Mouse (Mus musculus) myocyte (in vitro differentiated cells): ENCODE data around the gene Mff. TPM values are rescaled to one million over a fixed set of nuclear protein-coding genes. Genes with fewer than 3 reads are reported as not detected.

Source experiments
- H3K27me3 ChIP-seq: one replicate; pipeline ENCODE4 v1.6.1; 2011; ENCODE audit not compliant: control insufficient read depth, insufficient read depth, insufficient read length
- H3K36me3 ChIP-seq: one replicate; pipeline ENCODE4 v1.6.1; 2011; ENCODE audit not compliant: control insufficient read depth, insufficient read depth
- H3K4me2 ChIP-seq: one replicate; pipeline ENCODE4 v1.6.1; 2011; ENCODE audit warnings: low read depth, control low read depth
- H3K4me3 ChIP-seq: one replicate; pipeline ENCODE4 v1.5.1; 2011; ENCODE audit warnings: mild to moderate bottlenecking, control low read depth, moderate library complexity
- H3K79me2 ChIP-seq: one replicate; pipeline ENCODE4 v1.6.1; 2011; ENCODE audit not compliant: control insufficient read depth, insufficient read depth
- H3ac ChIP-seq: one replicate; pipeline ENCODE4 v1.6.1; 2011; ENCODE audit not compliant: control insufficient read depth, insufficient read length
- CEBPB ChIP-seq: IDR thresholded peaks from 2 replicates; pipeline ENCODE4 v1.6.1; 2011; ENCODE audit warnings: mild to moderate bottlenecking, moderate library complexity; ENCODE audit not compliant: poor library complexity, insufficient read depth, severe bottlenecking
- E2F4 ChIP-seq: IDR thresholded peaks from one replicate; pipeline ENCODE4 v1.6.1; 2011; ENCODE audit warnings: mild to moderate bottlenecking, control low read depth, moderate library complexity; ENCODE audit not compliant: insufficient read depth
- MAX ChIP-seq: IDR thresholded peaks from one replicate; pipeline ENCODE4 v1.6.1; 2011; ENCODE audit warnings: low read depth, mild to moderate bottlenecking, control low read depth
- MYOD1 ChIP-seq, 3 experiments: IDR thresholded peaks; one replicate each; pipeline ENCODE4 v1.6.1; 2011; ENCODE audit warnings: control low read depth in 2 of 3, low read depth in 2 of 3, mild to moderate bottlenecking in 2 of 3, moderate library complexity in 1 of 3; ENCODE audit not compliant: insufficient read length in 2 of 3, control insufficient read depth in 1 of 3
- MYOG ChIP-seq, 3 experiments: IDR thresholded peaks; one replicate each; pipeline ENCODE4 v1.6.1; 2011; ENCODE audit warnings: control low read depth in 2 of 3, low read depth in 2 of 3, mild to moderate bottlenecking in 2 of 3; ENCODE audit not compliant: insufficient read length in 2 of 3, control insufficient read depth in 1 of 3, insufficient read depth in 1 of 3
- POLR2A ChIP-seq: IDR thresholded peaks from one replicate; pipeline ENCODE4 v1.6.1; 2011; ENCODE audit warnings: low read depth, mild to moderate bottlenecking, control low read depth, moderate library complexity; ENCODE audit not compliant: insufficient read length
- POLR2AphosphoS2 ChIP-seq: IDR thresholded peaks from one replicate; pipeline ENCODE4 v1.6.1; 2011; ENCODE audit warnings: low read depth, control low read depth; ENCODE audit not compliant: insufficient read length
- REST ChIP-seq: IDR thresholded peaks from one replicate; pipeline ENCODE4 v1.6.1; 2011; ENCODE audit warnings: mild to moderate bottlenecking, control low read depth, moderate library complexity; ENCODE audit not compliant: insufficient read depth, insufficient read length
- SRF ChIP-seq: IDR thresholded peaks from one replicate; pipeline ENCODE4 v1.6.1; 2011; ENCODE audit warnings: low read depth; ENCODE audit not compliant: control insufficient read depth, insufficient read length
- TCF12 ChIP-seq: IDR thresholded peaks from one replicate; pipeline ENCODE4 v1.6.1; 2011; ENCODE audit warnings: mild to moderate bottlenecking, control low read depth; ENCODE audit not compliant: poor library complexity, insufficient read depth, severe bottlenecking
- TCF3 ChIP-seq: IDR thresholded peaks from one replicate; pipeline ENCODE4 v1.6.1; 2011; ENCODE audit warnings: low read depth, control low read depth; ENCODE audit not compliant: insufficient read length
- USF1 ChIP-seq: IDR thresholded peaks from one replicate; pipeline ENCODE4 v1.6.1; 2011; ENCODE audit warnings: low read depth, mild to moderate bottlenecking, control low read depth, moderate library complexity
- polyA plus RNA-seq: library from polyadenylated mRNA; unstranded; fragments of >200 nt; fragmentation: generic; extraction: Trizol; gene quantifications from one replicate; pipeline ENCODE4 v1.2.1, GENCODE M21; 2012; ENCODE audit warnings: missing spikeins

The Mff gene
- polyA plus RNA-seq, 1 experiment, result 121 TPM

DNA sequence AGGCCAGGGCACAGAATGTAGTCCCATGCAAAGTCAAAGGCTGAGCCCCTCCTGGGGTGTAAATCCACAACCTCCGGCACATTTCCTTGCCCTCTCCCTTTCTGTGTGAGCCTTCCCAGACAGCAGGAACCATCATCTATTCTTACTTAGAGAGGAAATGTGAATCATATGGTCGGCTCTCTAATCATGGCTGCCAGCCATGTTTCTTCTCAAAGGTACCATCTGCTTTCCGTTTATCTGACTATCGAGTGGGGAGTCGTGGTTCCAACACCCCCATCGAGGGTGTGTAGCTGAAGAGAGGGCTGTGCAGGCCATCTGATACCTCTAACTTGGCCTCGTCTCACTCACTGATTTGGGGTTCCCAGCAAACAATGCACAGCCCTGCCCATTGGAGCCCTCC is 63.4 kb downstream of the Mff start:
- Histone ChIP-seq H3K79me2 (no peaks in the 10 kb centered on the region), H3K27me3 (no peaks in the 10 kb centered on the region), H3K4me3 (no peak overlapping the region), H3ac (no peak overlapping the region), H3K4me2 (no peak overlapping the region), H3K36me3 (no peaks in the 10 kb centered on the region)
- TF ChIP-seq TCF3 (no peak), POLR2A (no peak), SRF (no peak), MYOG (IDR thresholded peaks at IDR 0.05; ENCODE audit: control insufficient read depth in 1 of 3, insufficient read depth in 1 of 3, insufficient read length in 2 of 3, low read depth in 2 of 3) (no peak), MYOD1 (IDR thresholded peaks at IDR 0.05; ENCODE audit: control insufficient read depth in 1 of 3, insufficient read length in 2 of 3, low read depth in 2 of 3) (no peak), TCF12 (no peak), POLR2AphosphoS2 (no peak), CEBPB (no peak), REST (no peak), MAX (no peak), E2F4 (no peak), USF1 (no peak)

DNA sequence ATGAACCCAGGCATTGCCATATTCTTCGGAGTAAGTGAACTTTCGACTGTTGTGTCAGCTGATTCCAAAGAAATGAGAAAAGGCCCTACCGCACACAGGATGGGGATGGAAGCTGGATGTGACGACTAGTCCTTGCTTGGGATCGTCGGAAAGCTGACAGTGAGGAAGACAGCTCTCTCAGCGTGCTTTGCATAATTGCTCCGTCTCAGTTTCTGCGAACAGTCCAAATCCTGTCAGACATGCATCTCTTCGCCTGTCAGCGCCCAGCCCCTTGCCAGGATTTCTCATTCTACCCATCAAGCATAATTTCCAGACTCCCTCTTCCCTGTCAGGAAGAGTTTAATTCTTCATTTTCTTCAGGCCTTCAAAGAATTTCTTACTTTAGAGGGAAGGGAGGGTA is 66.4 kb downstream of the Mff start:
- Histone ChIP-seq H3K27me3 (no peaks in the 10 kb centered on the region), H3K4me3 (no peak overlapping the region), H3K36me3 (no peaks in the 10 kb centered on the region), H3K4me2 (no peak overlapping the region), H3K79me2 (no peaks in the 10 kb centered on the region), H3ac (no peak overlapping the region)
- TF ChIP-seq SRF (no peak), CEBPB (no peak), TCF12 (no peak), REST (no peak), POLR2A (no peak), TCF3 (no peak), USF1 (no peak), MAX (no peak), E2F4 (no peak), MYOG (IDR thresholded peaks at IDR 0.05; ENCODE audit: control insufficient read depth in 1 of 3, insufficient read depth in 1 of 3, insufficient read length in 2 of 3, low read depth in 2 of 3) (no peak), MYOD1 (IDR thresholded peaks at IDR 0.05; ENCODE audit: control insufficient read depth in 1 of 3, insufficient read length in 2 of 3, low read depth in 2 of 3) (no peak), POLR2AphosphoS2 (no peak)

DNA sequence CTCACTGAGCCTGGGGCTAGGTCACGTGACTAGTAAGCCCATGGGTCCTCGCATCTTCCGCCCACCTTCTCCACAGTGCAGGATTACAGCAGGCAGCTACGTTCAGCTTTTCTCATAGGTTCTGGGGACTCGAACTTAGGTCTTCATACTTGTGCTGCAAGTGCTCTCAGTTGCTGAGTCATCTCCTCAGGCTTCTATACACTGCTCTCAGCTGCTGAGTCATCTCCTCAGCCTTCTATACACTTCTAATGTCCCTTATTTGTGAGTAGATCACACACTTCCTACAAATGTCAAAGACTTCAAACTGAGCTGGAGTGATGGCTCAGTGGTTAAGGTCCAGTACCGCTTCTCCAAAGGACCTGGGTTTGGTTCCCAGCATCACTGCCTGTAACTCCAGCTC is 67.5 kb downstream of the Mff start:
- H3K27me3 ChIP-seq, result no peaks in the 10 kb centered on the region
- H3ac ChIP-seq, result no peak overlapping the region
- TF ChIP-seq SRF (no peak), POLR2A (no peak), MAX (no peak), TCF3 (no peak), USF1 (no peak), TCF12 (no peak), CEBPB (no peak), E2F4 (no peak), REST (no peak)
- H3K4me2 ChIP-seq, result no peak overlapping the region
- H3K79me2 ChIP-seq, result no peaks in the 10 kb centered on the region
- H3K4me3 ChIP-seq, result no peak overlapping the region
- no peaks in the 10 kb centered on the region for H3K36me3 ChIP-seq

DNA sequence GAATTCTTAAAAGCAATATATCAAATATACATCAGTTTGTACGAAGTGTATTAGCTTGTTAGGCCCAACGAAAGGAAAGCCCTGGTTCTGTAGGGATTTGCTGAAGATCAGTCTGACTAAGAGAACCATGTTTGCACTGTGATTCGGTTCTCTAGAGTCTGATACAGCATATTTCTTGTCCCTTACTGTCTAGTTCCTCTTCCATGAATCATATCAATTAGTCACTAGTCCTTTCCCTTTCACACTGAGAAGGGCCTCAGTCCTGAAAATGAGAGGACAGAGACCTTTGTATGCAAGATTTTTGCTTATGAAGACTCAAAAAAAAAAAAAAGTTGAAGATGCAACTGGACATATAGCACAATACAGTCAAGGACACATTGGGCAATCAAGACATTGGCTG is 68.4 kb downstream of the Mff start:
- no peaks in the 10 kb centered on the region for H3K79me2 ChIP-seq
- no peak overlapping the region for H3K4me3 ChIP-seq
- no peaks in the 10 kb centered on the region for H3K27me3 ChIP-seq
- H3ac ChIP-seq, result no peak overlapping the region
- TF ChIP-seq POLR2A (no peak), POLR2AphosphoS2 (no peak), MYOD1 (IDR thresholded peaks at IDR 0.05; ENCODE audit: control insufficient read depth in 1 of 3, insufficient read length in 2 of 3, low read depth in 2 of 3) (no peak), MAX (no peak), E2F4 (no peak), CEBPB (no peak), MYOG (IDR thresholded peaks at IDR 0.05; ENCODE audit: control insufficient read depth in 1 of 3, insufficient read depth in 1 of 3, insufficient read length in 2 of 3, low read depth in 2 of 3) (no peak), USF1 (no peak), REST (no peak), TCF3 (no peak), TCF12 (no peak), SRF (no peak)
- no peak overlapping the region for H3K4me2 ChIP-seq
- H3K36me3 ChIP-seq, result no peaks in the 10 kb centered on the region

DNA sequence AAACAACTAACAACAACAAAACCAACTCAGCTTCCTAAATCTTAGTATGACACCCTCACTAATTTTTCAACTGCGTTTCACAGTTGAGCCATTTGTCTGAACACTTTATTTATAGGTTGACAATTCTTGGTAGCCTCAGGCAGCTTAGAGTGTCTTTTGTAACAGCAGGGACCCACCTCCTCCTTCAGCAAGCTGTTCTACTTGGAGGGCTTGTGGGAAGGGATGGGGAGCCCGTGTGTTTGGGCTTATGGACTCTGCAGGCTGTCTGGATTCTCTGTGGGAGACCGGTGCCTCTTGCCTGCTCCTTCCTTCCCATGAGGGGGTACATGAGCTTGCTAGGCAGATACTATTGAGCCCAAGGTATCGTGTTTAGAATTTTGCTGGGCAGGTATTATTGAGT is 69.3 kb downstream of the Mff start:
- Histone ChIP-seq H3ac (no peak overlapping the region), H3K27me3 (no peaks in the 10 kb centered on the region), H3K4me3 (no peak overlapping the region), H3K79me2 (no peaks in the 10 kb centered on the region), H3K36me3 (no peaks in the 10 kb centered on the region), H3K4me2 (no peak overlapping the region)
- no peak for TF ChIP-seq MAX
- TF ChIP-seq POLR2A, result no peak
- no peak for TF ChIP-seq TCF12
- no peak for TF ChIP-seq REST
- no peak for TF ChIP-seq USF1
- no peak for TF ChIP-seq MYOG (IDR thresholded peaks at IDR 0.05; ENCODE audit: control insufficient read depth in 1 of 3, insufficient read depth in 1 of 3, insufficient read length in 2 of 3, low read depth in 2 of 3)
- TF ChIP-seq SRF, result no peak
